Mouse (Mus musculus) liver, adult 2 months (tissue): ENCODE results near the gene Sprr2i. TPM values are rescaled to one million over a fixed set of nuclear protein-coding genes. Genes with fewer than 3 reads are reported as not detected.

Source experiments
- DNase-seq: peaks from one replicate; pipeline ENCODE4 v3.0.0-alpha.2; 2011; ENCODE audit warnings: low read depth, low spot score; ENCODE audit errors: extremely low read depth
- H3K27ac ChIP-seq: fragments of 200-500 bp; replicated peaks from 2 replicates; pipeline ENCODE4 v1.5.1; 2012; ENCODE audit warnings: low read depth, mild to moderate bottlenecking, control low read depth, inconsistent platforms, low read length; ENCODE audit not compliant: insufficient read depth
- H3K27me3 ChIP-seq: fragments of 200-500 bp; 2 replicates; pipeline ENCODE4 v1.6.1; 2012; ENCODE audit warnings: mild to moderate bottlenecking, moderate library complexity, low read length, inconsistent platforms; ENCODE audit not compliant: control insufficient read depth, insufficient read depth
- H3K36me3 ChIP-seq: fragments of 200-500 bp; 2 replicates; pipeline ENCODE4 v1.6.1; 2012; ENCODE audit warnings: low read length, inconsistent platforms; ENCODE audit not compliant: control insufficient read depth, insufficient read depth
- H3K4me1 ChIP-seq: fragments of 200-500 bp; 2 replicates; pipeline ENCODE4 v1.6.1; 2011; ENCODE audit warnings: low read length; ENCODE audit not compliant: control insufficient read depth, insufficient read depth
- H3K4me3 ChIP-seq: fragments of 200-500 bp; 2 replicates; pipeline ENCODE4 v1.5.1; 2011; ENCODE audit warnings: low read depth, mild to moderate bottlenecking, control low read depth, low read length, moderate library complexity; ENCODE audit not compliant: insufficient read depth
- H3K79me2 ChIP-seq: fragments of 200-500 bp; 2 replicates; pipeline ENCODE4 v1.6.1; 2012; ENCODE audit warnings: inconsistent platforms, mild to moderate bottlenecking, low read length, moderate library complexity; ENCODE audit not compliant: control insufficient read depth, insufficient read depth
- H3K9ac ChIP-seq: fragments of 200-500 bp; 2 replicates; pipeline ENCODE4 v1.6.1; 2012; ENCODE audit warnings: low read depth, mild to moderate bottlenecking, control low read depth, inconsistent platforms, low read length
- CTCF ChIP-seq: fragments of 200-500 bp; IDR thresholded peaks from 2 replicates; pipeline ENCODE4 v1.5.1; 2011; ENCODE audit warnings: low read depth, low read length, control low read depth
- POLR2A ChIP-seq: fragments of 200-500 bp; IDR thresholded peaks from 2 replicates; pipeline ENCODE4 v1.6.1; 2011; ENCODE audit warnings: low read length, control low read depth; ENCODE audit not compliant: insufficient read depth; ENCODE audit errors: extremely low read depth
- WGBS: fragments of 180-500 bp; shearing (Covaris S2); methylation state at CpG from one replicate; pipeline ENCODE4 v1.1.7; 2018; 5-methylcytosine and 5-hydroxymethylcytosine counted together
- polyA plus RNA-seq: library from polyadenylated mRNA; depleted of rRNA; stranded (reverse); fragments of >200 nt; gene quantifications from 2 replicates; pipeline ENCODE4 v1.2.3, GENCODE M21; 2012; rRNA removed
- total RNA-seq: library from RNA; depleted of rRNA; stranded (reverse); fragments of >200 nt; gene quantifications from 2 replicates; pipeline ENCODE4 v1.2.3, GENCODE M21; 2014; rRNA removed

Sprr2i gene
- total and polyA plus RNA-seq, 2 experiments, result not detected

DNA sequence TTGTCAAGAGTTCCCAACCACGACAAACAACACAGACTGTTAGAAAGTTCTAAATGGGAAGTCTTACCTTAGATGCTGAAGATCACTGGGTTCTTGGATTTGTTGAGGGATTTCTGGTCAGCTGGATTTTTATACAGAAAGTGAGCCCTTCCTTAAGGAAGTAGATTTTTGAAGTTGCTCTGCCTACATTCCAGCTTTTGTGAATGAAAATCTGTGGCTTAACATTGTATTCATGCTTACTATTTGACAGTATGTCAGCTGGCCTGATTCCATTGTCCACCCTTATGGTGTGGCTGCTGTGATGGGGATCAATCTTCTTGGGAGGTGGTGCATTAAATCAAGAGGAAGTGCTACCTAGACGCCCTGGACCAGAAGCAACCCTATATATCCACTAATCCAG, 50.8 kb downstream of the Sprr2i start, which contains the start of gene Sprr3:
Sprr3 (minus strand) TSS at position 101 of the 400 bp plus-strand sequence.
- no peak for TF ChIP-seq POLR2A
- no peak for TF ChIP-seq CTCF
- no peaks in the 10 kb centered on the region for H3K79me2 ChIP-seq
- DNase-seq, result no peak
- H3K27me3 ChIP-seq, result no peaks in the 10 kb centered on the region
- 64% methylated on average over 2 of the region's 2 CpGs for WGBS
- no peak within 1 kb of the TSS for H3K27ac ChIP-seq
- H3K4me1 ChIP-seq, result no peaks in the 10 kb centered on the region
- no peak within 1 kb of the TSS for H3K4me3 ChIP-seq
- no peak within 1 kb of the TSS for H3K9ac ChIP-seq
- no peaks in the 10 kb centered on the region for H3K36me3 ChIP-seq

Other genes with a start within 250 kb of the Sprr2i start
- gene Sprr2a1, start 192.2 kb upstream of the Sprr2i start, total RNA-seq, result not detected in 2 replicates
- 0.06 TPM in 1 of 2 replicates, not detected in the other for gene Sprr2a1, start 192.2 kb upstream of the Sprr2i start, polyA plus RNA-seq
- 0.40 TPM in 1 of 2 replicates, not detected in the other for gene Sprr2a2, start 192.1 kb upstream of the Sprr2i start, total RNA-seq
- 6.9 and 12.2 TPM in 2 replicates for gene Sprr2a2, start 192.1 kb upstream of the Sprr2i start, polyA plus RNA-seq
- gene Sprr2a3, start 122.6 kb upstream of the Sprr2i start, total RNA-seq, result not detected in 2 replicates
- gene Sprr2a3, start 122.6 kb upstream of the Sprr2i start, polyA plus RNA-seq, result 0.39 TPM in 1 of 2 replicates, not detected in the other
- not detected in 2 replicates for gene Sprr2b, start 91.4 kb upstream of the Sprr2i start, total RNA-seq
- gene Sprr2b, start 91.4 kb upstream of the Sprr2i start, polyA plus RNA-seq, result not detected in 2 replicates
- not detected in 2 replicates for gene Sprr2d, start 68.9 kb upstream of the Sprr2i start, total RNA-seq
- gene Sprr2d, start 68.9 kb upstream of the Sprr2i start, polyA plus RNA-seq, result not detected in 2 replicates
- gene Sprr2e, start 55.8 kb upstream of the Sprr2i start, total RNA-seq, result not detected in 2 replicates
- not detected in 2 replicates for gene Sprr2e, start 55.8 kb upstream of the Sprr2i start, polyA plus RNA-seq
- not detected in 2 replicates for gene Sprr2f, start 42.8 kb upstream of the Sprr2i start, total RNA-seq
- gene Sprr2f, start 42.8 kb upstream of the Sprr2i start, polyA plus RNA-seq, result not detected in 2 replicates
- not detected in 2 replicates for gene Sprr2h, start 22.3 kb upstream of the Sprr2i start, total RNA-seq
- gene Sprr2h, start 22.3 kb upstream of the Sprr2i start, polyA plus RNA-seq, result not detected in 2 replicates
- gene Sprr2j-ps, start 10.1 kb downstream of the Sprr2i start, total RNA-seq, result not detected in 2 replicates
- gene Sprr2j-ps, start 10.1 kb downstream of the Sprr2i start, polyA plus RNA-seq, result not detected in 2 replicates
- 1.6 and 1.7 TPM in 2 replicates for gene Gm9774, start 21.4 kb downstream of the Sprr2i start, total RNA-seq
- 4.2 and 5.0 TPM in 2 replicates for gene Gm9774, start 21.4 kb downstream of the Sprr2i start, polyA plus RNA-seq
- not detected in 2 replicates for gene Sprr2k, start 24.6 kb downstream of the Sprr2i start, total RNA-seq
- gene Sprr2k, start 24.6 kb downstream of the Sprr2i start, polyA plus RNA-seq, result not detected in 2 replicates
- not detected in 2 replicates for gene Sprr1b, start 30.8 kb downstream of the Sprr2i start, total RNA-seq
- not detected in 2 replicates for gene Sprr1b, start 30.8 kb downstream of the Sprr2i start, polyA plus RNA-seq
- gene Sprr3, start 50.7 kb downstream of the Sprr2i start, total RNA-seq, result not detected in 2 replicates
- not detected in 2 replicates for gene Sprr3, start 50.7 kb downstream of the Sprr2i start, polyA plus RNA-seq
- gene Sprr1a, start 77.9 kb downstream of the Sprr2i start, total RNA-seq, result not detected in 2 replicates
- gene Sprr1a, start 77.9 kb downstream of the Sprr2i start, polyA plus RNA-seq, result not detected in 2 replicates
- gene Sprr4, start 92.5 kb downstream of the Sprr2i start, total RNA-seq, result not detected in 2 replicates
- gene Sprr4, start 92.5 kb downstream of the Sprr2i start, polyA plus RNA-seq, result not detected in 2 replicates
- not detected in 2 replicates for gene 2310046K23Rik, start 126.5 kb downstream of the Sprr2i start, total RNA-seq
- gene 2310046K23Rik, start 126.5 kb downstream of the Sprr2i start, polyA plus RNA-seq, result not detected in 2 replicates
- not detected in 2 replicates for gene Ivl, start 165.7 kb downstream of the Sprr2i start, total RNA-seq
- gene Ivl, start 165.7 kb downstream of the Sprr2i start, polyA plus RNA-seq, result not detected in 2 replicates
- gene Smcp, start 181.0 kb downstream of the Sprr2i start, total RNA-seq, result not detected in 2 replicates
- gene Smcp, start 181.0 kb downstream of the Sprr2i start, polyA plus RNA-seq, result 0.17 TPM in 1 of 2 replicates, not detected in the other
- not detected in 2 replicates for gene 2210017I01Rik, start 199.5 kb downstream of the Sprr2i start, total RNA-seq
- not detected in 2 replicates for gene 2210017I01Rik, start 199.5 kb downstream of the Sprr2i start, polyA plus RNA-seq
- gene Lce6a, start 213.7 kb downstream of the Sprr2i start, total RNA-seq, result not detected in 2 replicates
- not detected in 2 replicates for gene Lce6a, start 213.7 kb downstream of the Sprr2i start, polyA plus RNA-seq
- not detected in 2 replicates for gene Lce1a1, start 240.3 kb downstream of the Sprr2i start, total RNA-seq
- not detected in 2 replicates for gene Lce1a1, start 240.3 kb downstream of the Sprr2i start, polyA plus RNA-seq
- not detected in 2 replicates for gene Lce1b, start 248.9 kb downstream of the Sprr2i start, total RNA-seq
- gene Lce1b, start 248.9 kb downstream of the Sprr2i start, polyA plus RNA-seq, result not detected in 2 replicates